Mouse (Mus musculus) WW6 (cell line): ENCODE measurements around the gene Egr2.

Source experiments
- DNase-seq: peaks from one replicate; pipeline ENCODE4 v3.0.0-alpha.2; 2013; ENCODE audit warnings: low read depth, low spot score

Gene Egr2

GRCm38 (mm10) chr10:67538585-67539400 is 3.5 kb downstream of the Egr2 start:
- no peak for DNase-seq

GRCm38 (mm10) chr10:67539401-67539730 is 4.1 kb downstream of the Egr2 start:
- DNase-seq = no peak

GRCm38 (mm10) chr10:67540591-67540990 is 5.3 kb downstream of the Egr2 start:
- DNase-seq = no peak

GRCm38 (mm10) chr10:67547850-67548260 is 12.6 kb downstream of the Egr2 start:
- DNase-seq = no peak

- no peak for DNase-seq
Measured at GRCm38 (mm10) chr10:67548261-67548854, 13.1 kb downstream of the Egr2 start.

GRCm38 (mm10) chr10:67548877-67549731 is 13.8 kb downstream of the Egr2 start, which contains the start of gene Ado:
Gene Ado (minus strand): TSS chr10:67548955.
- peak; percentile 75 for DNase-seq

- DNase-seq = no peak
Measured at GRCm38 (mm10) chr10:67558053-67558452, 22.8 kb downstream of the Egr2 start.

GRCm38 (mm10) chr10:67559765-67560394 is 24.6 kb downstream of the Egr2 start:
- DNase-seq = no peak

- no peak for DNase-seq
Measured at GRCm38 (mm10) chr10:67561185-67561584, 25.9 kb downstream of the Egr2 start.

- DNase-seq = no peak
Measured at GRCm38 (mm10) chr10:67564509-67564908, 29.2 kb downstream of the Egr2 start.

- no peak for DNase-seq
Measured at GRCm38 (mm10) chr10:67566104-67566503, 30.8 kb downstream of the Egr2 start.

GRCm38 (mm10) chr10:67569539-67569938 is 34.3 kb downstream of the Egr2 start:
- no peak for DNase-seq

GRCm38 (mm10) chr10:67571443-67571842 is 36.2 kb downstream of the Egr2 start:
- DNase-seq = no peak

GRCm38 (mm10) chr10:67573310-67573709 is 38.0 kb downstream of the Egr2 start:
- DNase-seq = no peak

GRCm38 (mm10) chr10:67579830-67580229 is 44.6 kb downstream of the Egr2 start:
- DNase-seq = no peak

- no peak for DNase-seq
Measured at GRCm38 (mm10) chr10:67581698-67582285, 46.5 kb downstream of the Egr2 start.

- DNase-seq = no peak
Measured at GRCm38 (mm10) chr10:67585873-67586610, 50.8 kb downstream of the Egr2 start.
